Mouse (Mus musculus) MEL (cell line): ENCODE measurements at regions not wholly inside any gene's neighbourhood (a gene's known extent, or its start where the extent isn't known, plus 50 kb on each side); places are given as distances from the start of the nearest gene placed in this dataset.

Experiments
- GABPA ChIP-seq: IDR thresholded peaks from 2 replicates; pipeline ENCODE4 v1.6.1; 2012; ENCODE audit warnings: low read depth, mild to moderate bottlenecking, inconsistent platforms, low read length, improper control_type of control experiment, moderate library complexity
- MAX ChIP-seq: IDR thresholded peaks from 2 replicates; pipeline ENCODE4 v1.6.1; 2011; ENCODE audit warnings: low read length, improper control_type of control experiment
- MYC ChIP-seq: IDR thresholded peaks from 2 replicates; pipeline ENCODE4 v1.6.1; 2011; ENCODE audit warnings: low read depth, mild to moderate bottlenecking, low read length, improper control_type of control experiment, moderate library complexity
- POLR2A ChIP-seq, 2 experiments: IDR thresholded peaks; 2 replicates each; pipeline ENCODE4 v1.6.1; 2011 to 2012; ENCODE audit warnings: low read length in 2 of 2, mild to moderate bottlenecking in 2 of 2, control low read depth in 1 of 2, improper control_type of control experiment in 1 of 2, low read depth in 1 of 2, moderate library complexity in 1 of 2; ENCODE audit not compliant: control insufficient read depth in 1 of 2, insufficient read depth in 1 of 2, poor library complexity in 1 of 2
- POLR2AphosphoS5 ChIP-seq: IDR thresholded peaks from 2 replicates; pipeline ENCODE4 v1.6.1; 2012; ENCODE audit warnings: low read depth, borderline replicate concordance, mild to moderate bottlenecking, inconsistent platforms, low read length, moderate library complexity, mixed read lengths
- TCF12 ChIP-seq: IDR thresholded peaks from 2 replicates; pipeline ENCODE4 v1.6.1; 2014; ENCODE audit warnings: low read depth, mild to moderate bottlenecking, inconsistent platforms, low read length, improper control_type of control experiment, moderate library complexity
- ZKSCAN1 ChIP-seq: IDR thresholded peaks from 2 replicates; pipeline ENCODE4 v1.6.1; 2012; ENCODE audit warnings: low read depth, mild to moderate bottlenecking, inconsistent platforms, low read length, improper control_type of control experiment, moderate library complexity

GRCm38 (mm10) chr1:185682458-185682750, 227.8 kb downstream of the Slc30a10 start:
- no peak for TF ChIP-seq ZKSCAN1
- no peak for TF ChIP-seq TCF12
- no peak for TF ChIP-seq MYC
- no peak for TF ChIP-seq POLR2A (IDR thresholded peaks at IDR 0.05; ENCODE audit: control insufficient read depth in 1 of 2, insufficient read depth in 1 of 2, low read depth in 1 of 2, low read length in 2 of 2, poor library complexity in 1 of 2)
- TF ChIP-seq POLR2AphosphoS5 = no peak
- no peak for TF ChIP-seq GABPA
- no peak for TF ChIP-seq MAX
